Mouse (Mus musculus) testis, adult 2 months (tissue): ENCODE results near the gene Cebpa. TPM values are rescaled to one million over a fixed set of nuclear protein-coding genes. Genes with fewer than 3 reads are reported as not detected.
A peak's percentile ranks its signal among the peaks of the same experiment; 100 is the strongest.

Source experiments
- H3K27ac ChIP-seq: fragments of 200-500 bp; 2 replicates; pipeline ENCODE4 v1.5.1; 2012; ENCODE audit warnings: low read depth, low read length; ENCODE audit not compliant: control insufficient read depth, insufficient read depth
- H3K27me3 ChIP-seq: fragments of 200-500 bp; 2 replicates; pipeline ENCODE4 v1.6.1; 2012; ENCODE audit warnings: mild to moderate bottlenecking, low read length, moderate library complexity; ENCODE audit not compliant: control insufficient read depth, insufficient read depth
- H3K36me3 ChIP-seq: fragments of 200-500 bp; 2 replicates; pipeline ENCODE4 v1.6.1; 2012; ENCODE audit warnings: mild to moderate bottlenecking, low read length; ENCODE audit not compliant: control insufficient read depth, insufficient read depth
- H3K4me1 ChIP-seq: fragments of 200-500 bp; 2 replicates; pipeline ENCODE4 v1.6.1; 2012; ENCODE audit warnings: low read length; ENCODE audit not compliant: control insufficient read depth, insufficient read depth
- H3K4me3 ChIP-seq: fragments of 200-500 bp; 2 replicates; pipeline ENCODE4 v1.5.1; 2012; ENCODE audit warnings: low read depth, mild to moderate bottlenecking, low read length, moderate library complexity, mixed read lengths; ENCODE audit not compliant: control insufficient read depth
- CTCF ChIP-seq: fragments of 200-500 bp; IDR thresholded peaks from 2 replicates; pipeline ENCODE4 v1.5.1; 2012; ENCODE audit warnings: low read depth, mild to moderate bottlenecking, inconsistent platforms, low read length, moderate library complexity; ENCODE audit not compliant: control insufficient read depth, insufficient read depth, insufficient replicate concordance
- POLR2A ChIP-seq: fragments of 200-500 bp; IDR thresholded peaks from 2 replicates; pipeline ENCODE4 v1.6.1; 2012; ENCODE audit warnings: low read depth, mild to moderate bottlenecking, inconsistent platforms, low read length, moderate library complexity; ENCODE audit not compliant: control insufficient read depth
- polyA plus RNA-seq: library from polyadenylated mRNA; depleted of rRNA; stranded (reverse); fragments of >200 nt; gene quantifications from 2 replicates; pipeline ENCODE4 v1.2.3, GENCODE M21; 2012

Gene Cebpa
- polyA plus RNA-seq, 1 experiment = 1.7 TPM

DNA sequence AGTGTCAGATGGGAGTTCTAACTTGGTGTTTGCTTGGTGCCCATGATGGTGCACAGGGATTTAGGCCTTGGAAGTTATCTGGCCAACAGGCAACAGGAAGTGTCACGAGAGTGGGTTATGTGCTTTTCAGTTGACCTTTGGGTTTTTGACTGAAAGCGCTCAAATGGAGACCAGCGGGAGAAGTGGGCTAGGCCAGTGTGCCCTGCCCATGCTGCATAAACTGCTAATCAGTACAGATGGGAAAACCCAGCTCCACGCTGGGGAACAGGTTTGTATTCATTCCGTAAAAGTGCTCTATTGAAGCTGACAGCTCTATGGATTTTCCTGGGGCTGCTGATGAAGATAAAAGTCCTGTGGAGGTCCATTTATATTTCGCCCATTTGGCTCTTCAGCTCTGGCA, 10.4 kb upstream of the Cebpa start:
- Histone ChIP-seq H3K27me3 (no peaks in the 10 kb centered on the region), H3K4me1 (peaks cover 5% of the 10 kb centered on the region), H3K4me3 (no peak overlapping the region), H3K36me3 (no peaks in the 10 kb centered on the region), H3K27ac (no peak overlapping the region)
- TF ChIP-seq POLR2A = no peak
- no peak for TF ChIP-seq CTCF

DNA sequence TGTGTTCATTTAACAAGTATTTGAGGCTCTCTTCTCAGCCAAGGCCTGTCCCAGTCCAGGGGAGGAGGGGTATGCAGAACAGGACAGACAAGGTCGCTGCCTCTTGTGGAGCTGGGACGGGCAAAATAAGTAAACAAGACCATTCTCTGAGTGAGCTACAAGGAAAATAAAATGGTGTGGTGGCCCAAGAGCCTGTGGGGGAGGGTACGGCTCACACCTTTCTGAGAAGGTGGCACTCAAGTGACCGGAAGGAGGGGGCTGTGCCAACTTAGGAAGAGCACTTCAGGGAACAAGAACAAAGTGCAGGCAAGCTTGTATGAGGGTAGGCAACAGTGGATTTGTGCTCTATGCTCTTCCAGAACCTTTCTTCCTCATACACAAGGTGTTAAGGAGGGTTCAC, 6.0 kb upstream of the Cebpa start:
- H3K27me3 ChIP-seq = no peaks in the 10 kb centered on the region
- TF ChIP-seq CTCF (no peak), POLR2A (no peak)
- peaks cover 11% of the 10 kb centered on the region for H3K4me1 ChIP-seq
- H3K4me3 ChIP-seq = no peak overlapping the region
- no peaks in the 10 kb centered on the region for H3K36me3 ChIP-seq
- no peak overlapping the region for H3K27ac ChIP-seq

DNA sequence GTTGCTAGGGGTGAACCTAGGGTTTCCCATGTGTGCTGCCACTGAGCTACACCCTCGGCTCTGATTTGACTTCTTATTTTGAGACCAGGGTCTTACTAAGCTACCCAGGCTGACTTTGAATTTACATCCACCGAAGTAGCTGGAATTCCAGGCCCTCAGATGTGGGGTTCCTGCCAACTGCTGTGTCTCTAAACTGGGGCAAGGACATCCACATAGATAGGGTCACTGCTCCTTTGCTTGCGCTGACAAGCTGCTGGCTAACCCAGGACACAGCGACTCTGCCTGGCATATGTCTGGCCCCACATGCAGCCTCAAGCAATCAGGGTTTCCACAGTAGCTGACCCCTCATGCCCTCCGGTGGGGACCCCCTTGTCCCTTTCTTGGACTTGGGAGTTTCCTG, 5.4 kb upstream of the Cebpa start:
- no peaks in the 10 kb centered on the region for H3K27me3 ChIP-seq
- H3K36me3 ChIP-seq = no peaks in the 10 kb centered on the region
- no peak overlapping the region for H3K4me3 ChIP-seq
- H3K27ac ChIP-seq = no peak overlapping the region
- H3K4me1 ChIP-seq = peaks cover 16% of the 10 kb centered on the region
- TF ChIP-seq CTCF (no peak), POLR2A (no peak)

DNA sequence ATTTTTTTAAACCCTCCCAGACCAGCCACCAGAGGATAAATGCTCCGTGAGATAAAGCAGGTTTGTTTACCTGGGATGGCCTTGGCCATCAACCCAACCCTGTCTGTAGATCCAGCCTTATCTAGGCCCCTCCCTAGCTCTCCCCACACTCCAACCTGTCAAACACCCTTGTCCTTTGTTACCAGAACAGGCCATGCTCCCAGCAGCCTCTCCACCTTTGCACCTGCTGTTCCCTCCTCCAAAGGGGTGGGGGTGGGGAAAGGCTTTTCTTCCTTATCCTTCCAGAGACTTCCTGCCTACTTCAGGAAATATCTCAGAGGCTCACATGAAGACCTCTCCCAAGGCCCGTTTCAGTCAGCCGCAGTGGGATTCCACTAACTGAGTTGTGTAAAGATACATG, 2.6 kb upstream of the Cebpa start:
- TF ChIP-seq POLR2A (no peak), CTCF (no peak)
- H3K4me1 ChIP-seq = peaks cover 22% of the 10 kb centered on the region
- no peaks in the 10 kb centered on the region for H3K36me3 ChIP-seq
- H3K4me3 ChIP-seq = no peak overlapping the region
- H3K27ac ChIP-seq = no peak overlapping the region
- H3K27me3 ChIP-seq = no peaks in the 10 kb centered on the region

DNA sequence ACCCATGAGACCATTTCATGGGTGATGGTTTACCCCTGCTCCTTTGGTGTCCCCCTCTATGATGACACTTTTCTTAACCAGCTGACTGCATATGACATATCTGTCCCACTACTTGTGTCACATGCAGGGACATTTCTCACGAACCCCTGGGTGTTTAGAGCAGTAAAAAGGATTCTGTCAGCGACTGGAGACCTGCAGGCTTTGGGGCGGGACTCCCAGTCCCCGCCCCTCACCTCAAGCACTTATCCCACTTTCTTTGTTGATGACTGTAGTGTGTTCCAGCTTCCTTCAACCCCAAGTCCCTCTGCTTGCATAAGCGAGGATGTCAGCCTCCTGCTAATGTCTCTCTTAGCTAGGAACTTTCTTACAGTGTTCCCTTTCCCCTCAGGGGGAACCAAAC, 2.0 kb upstream of the Cebpa start:
- Histone ChIP-seq H3K36me3 (no peaks in the 10 kb centered on the region), H3K27ac (no peak overlapping the region), H3K4me1 (peaks cover 22% of the 10 kb centered on the region), H3K27me3 (no peaks in the 10 kb centered on the region), H3K4me3 (no peak overlapping the region)
- TF ChIP-seq POLR2A (no peak), CTCF (no peak)

DNA sequence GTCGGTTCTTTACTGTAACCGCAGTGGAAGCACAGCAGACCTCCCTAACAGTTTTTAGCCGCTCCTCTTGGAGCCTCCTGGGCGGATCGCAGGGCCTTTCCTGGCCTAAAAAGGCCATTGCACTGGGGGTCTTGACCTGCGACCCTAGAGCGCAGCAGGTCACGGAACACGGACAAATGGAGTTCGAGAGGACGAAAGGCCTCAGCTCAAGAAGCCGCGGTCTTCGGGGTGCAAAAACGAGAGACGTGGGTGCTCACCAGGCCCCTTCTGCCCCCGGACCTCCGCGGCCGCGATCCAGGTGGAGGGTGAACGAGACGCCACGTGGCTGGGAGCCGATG, 1.4 kb upstream of the Cebpa start:
- no peak for TF ChIP-seq POLR2A
- no peak for TF ChIP-seq CTCF
- Histone ChIP-seq H3K27ac (no peak overlapping the region), H3K4me3 (peak overlapping the region; percentile 76), H3K4me1 (peaks cover 22% of the 10 kb centered on the region), H3K27me3 (no peaks in the 10 kb centered on the region), H3K36me3 (no peaks in the 10 kb centered on the region)

DNA sequence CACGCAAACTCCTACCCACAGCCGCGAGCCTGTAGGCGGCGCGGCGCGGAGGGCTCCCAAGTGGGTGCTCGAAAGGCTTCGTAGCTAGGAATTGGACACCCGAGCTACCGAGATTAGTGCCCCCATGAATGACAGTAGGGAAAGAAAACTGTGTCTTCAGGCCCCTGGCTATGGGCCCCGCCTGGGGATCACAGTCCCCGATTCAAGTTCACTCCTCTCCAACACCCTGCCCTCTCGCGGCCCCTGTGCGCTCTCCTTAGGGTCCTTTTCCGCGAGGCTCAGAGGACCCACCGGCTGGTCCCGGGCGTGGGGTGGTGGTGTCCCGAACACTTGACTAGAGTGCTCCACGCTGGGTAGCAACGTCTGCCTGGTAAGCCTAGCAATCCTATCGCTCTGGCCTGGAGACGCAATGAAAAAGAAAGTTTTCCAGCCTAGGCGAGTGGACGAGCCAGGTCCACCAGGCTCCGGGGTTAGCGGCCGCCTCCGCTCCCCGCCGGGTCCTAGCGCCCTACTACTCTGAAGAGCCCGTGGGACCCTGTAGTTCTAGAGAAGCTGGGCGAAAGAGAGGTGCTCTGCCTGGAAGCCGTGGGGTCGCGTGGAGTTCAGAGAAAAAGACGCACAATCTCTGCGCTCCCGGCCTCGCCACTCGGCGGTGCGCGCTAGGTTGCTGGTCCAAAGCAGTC, 853 bp upstream of the Cebpa start:
- TF ChIP-seq POLR2A (no peak), CTCF (0 out of 2 replicates have a peak, but pooled peaks have one; percentile 4)
- H3K4me1 ChIP-seq = peaks cover 22% of the 10 kb centered on the region
- no peaks in the 10 kb centered on the region for H3K27me3 ChIP-seq
- H3K36me3 ChIP-seq = no peaks in the 10 kb centered on the region
- peak overlapping the region; percentile 27 for H3K27ac ChIP-seq
- peak overlapping the region; percentile 76 for H3K4me3 ChIP-seq
